ENCODE assay signal across 13 mouse cellular contexts in genomic region chrX:160583589-160583988, GRCm38 (mm10).
DNase-seq lines count a peak whose midpoint lies in the region; ATAC-seq and TF ChIP-seq lines count a peak whose summit lies in the region.
"Had no signal": no experiment of that assay in that cellular context is flagged by ENCODE, and none has a peak within 500 bp of the region (broad histone marks: within the 10 kb centered on the region; RNA-seq: fewer than 3 reads in every experiment).

No protein-coding gene starts in this region.

- no peaks in the 10 kb centered on the region for H3K4me1 ChIP-seq in embryonic facial prominence, embryonic 13.5 days
- no peaks in the 10 kb centered on the region for H3K4me1 ChIP-seq in embryonic facial prominence, embryonic 10.5 days
- no peaks in the 10 kb centered on the region for H3K4me1 ChIP-seq in hindbrain, embryonic 16.5 days (ENCODE audit: control insufficient read depth, insufficient read depth, low read depth, low read length)
- H3K4me1 ChIP-seq: limb, embryonic 10.5 days had no signal

- no peak overlapping the region for H3K9ac ChIP-seq in embryonic facial prominence, embryonic 13.5 days
- no peak overlapping the region for H3K9ac ChIP-seq in hindbrain, embryonic 16.5 days (ENCODE audit: low read depth, low read length)

- no peak overlapping the region for H3K4me2 ChIP-seq in embryonic facial prominence, embryonic 13.5 days
- H3K4me2 ChIP-seq in hindbrain, embryonic 16.5 days (ENCODE audit: low read length), result no peak overlapping the region

- TF ChIP-seq CTCF in layer of hippocampus, adult 2 months (conservative IDR thresholded peaks at IDR 0.05), result peak; percentile 71

- H3K9me3 ChIP-seq in embryonic facial prominence, embryonic 13.5 days, result no peaks in the 10 kb centered on the region
- H3K9me3 ChIP-seq in embryonic facial prominence, embryonic 10.5 days, result no peaks in the 10 kb centered on the region
- H3K9me3 ChIP-seq in hindbrain, embryonic 16.5 days (ENCODE audit: control insufficient read depth, low read length), result no peaks in the 10 kb centered on the region
- H3K9me3 ChIP-seq: limb, embryonic 10.5 days had no signal

- H3K27me3 ChIP-seq in embryonic facial prominence, embryonic 13.5 days, result peaks cover 32% of the 10 kb centered on the region
- H3K27me3 ChIP-seq in embryonic facial prominence, embryonic 10.5 days (replicated peaks; ENCODE audit: low read depth, poor library complexity, severe bottlenecking), result peaks cover 92% of the 10 kb centered on the region
- no peaks in the 10 kb centered on the region; the same call in 1 of the 2 replicates for H3K27me3 ChIP-seq in hindbrain, embryonic 16.5 days (replicated peaks; ENCODE audit: control insufficient read depth, insufficient read depth, low read length)

- no peak overlapping the region for H3K4me3 ChIP-seq in embryonic facial prominence, embryonic 13.5 days
- no peak overlapping the region for H3K4me3 ChIP-seq in embryonic facial prominence, embryonic 10.5 days
- H3K4me3 ChIP-seq in layer of hippocampus, adult 2 months, result no peak overlapping the region
- H3K4me3 ChIP-seq in hindbrain, embryonic 16.5 days (ENCODE audit: low read length), result no peak overlapping the region
- H3K4me3 ChIP-seq: limb, embryonic 10.5 days had no signal

- 59% methylated on average over 5 of the region's 5 CpGs for WGBS in embryonic facial prominence, embryonic 13.5 days
- WGBS in embryonic facial prominence, embryonic 10.5 days, result 84% methylated on average over 5 of the region's 5 CpGs
- 56% methylated on average over 5 of the region's 5 CpGs for WGBS in hindbrain, embryonic 16.5 days

- no peak for DNase-seq in embryonic facial prominence, embryonic 10.5 days (ENCODE audit: low spot score)
- DNase-seq in layer of hippocampus, adult 2 months (ENCODE audit: low spot score in 2 of 2), result no peak
- no peak for DNase-seq in layer of hippocampus, postnatal 36 days
- peak; percentile 57 for DNase-seq in NIH3T3 (ENCODE audit: low read depth)
- no peak for DNase-seq in frontal cortex, postnatal 10 days (ENCODE audit: low spot score in 2 of 2)
- no peak for DNase-seq in urinary bladder, adult 18-20 months (ENCODE audit: low spot score in 2 of 2)
- DNase-seq: gastrocnemius, postnatal 25 days; kidney, postnatal 14 days; right cerebral cortex, postnatal 25 days had no signal

- peaks cover 9% of the 10 kb centered on the region for H3K36me3 ChIP-seq in embryonic facial prominence, embryonic 13.5 days
- H3K36me3 ChIP-seq in embryonic facial prominence, embryonic 10.5 days (replicated peaks), result peaks cover 7% of the 10 kb centered on the region
- H3K36me3 ChIP-seq in hindbrain, embryonic 16.5 days (ENCODE audit: control insufficient read depth, insufficient read depth, low read length), result no peaks in the 10 kb centered on the region

- 0 out of 2 replicates have a peak, but pooled peaks have one; percentile 10 for ATAC-seq in embryonic facial prominence, embryonic 13.5 days (ENCODE audit: insufficient number of reproducible peaks, insufficient read depth, low FRiP score, low TSS enrichment, low read depth)
- peak; percentile 69; the same call in 1 of the 2 replicates for ATAC-seq in hindbrain, embryonic 16.5 days

- H3K27ac ChIP-seq in embryonic facial prominence, embryonic 13.5 days, result no peak overlapping the region
- H3K27ac ChIP-seq in embryonic facial prominence, embryonic 10.5 days (replicated peaks), result no peak overlapping the region
- H3K27ac ChIP-seq in layer of hippocampus, adult 2 months, result no peak overlapping the region
- H3K27ac ChIP-seq in hindbrain, embryonic 16.5 days (ENCODE audit: low read depth, low read length), result no peak overlapping the region
- H3K27ac ChIP-seq: limb, embryonic 10.5 days; macrophage had no signal
